ENCODE assay signal across 18 mouse cellular contexts in the genomic region with DNA sequence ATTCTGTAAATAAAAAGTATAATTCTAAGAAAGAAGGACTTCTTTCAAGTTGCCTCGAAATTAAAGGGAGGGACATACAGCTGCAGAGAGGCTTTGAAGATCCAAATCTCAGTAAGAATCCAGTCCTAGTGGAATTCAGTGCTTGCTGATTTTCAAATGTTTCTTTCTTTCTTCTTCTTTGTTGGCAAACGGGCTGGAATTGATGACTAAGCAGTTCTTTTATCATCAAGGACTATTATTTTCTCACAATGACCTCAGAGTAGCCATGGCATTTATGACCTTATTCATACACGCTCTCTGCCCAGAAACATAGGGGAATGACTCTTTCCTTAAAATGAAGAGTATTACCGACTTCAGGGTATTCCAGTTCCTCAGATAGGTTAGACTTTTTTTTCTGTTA.
DNase-seq lines count a peak whose midpoint lies in the region; TF ChIP-seq lines count a peak whose summit lies in the region.
"Had no signal": no experiment of that assay in that cellular context is flagged by ENCODE, and none has a peak within 500 bp of the region (broad histone marks: within the 10 kb centered on the region; RNA-seq: fewer than 3 reads in every experiment).

No protein-coding gene starts in this region.

- WGBS in kidney, adult 2 months, result 74% methylated on average over 4 of the region's 4 CpGs

- no peak for TF ChIP-seq CTCF in embryonic fibroblast, embryonic 13.5 days (IDR thresholded peaks at IDR 0.05; ENCODE audit: borderline replicate concordance, insufficient read depth, low read length)
- TF ChIP-seq CTCF in kidney, adult 2 months (conservative IDR thresholded peaks at IDR 0.05; ENCODE audit: insufficient read depth, insufficient read length, low read depth, low read length), result no peak

- no peak overlapping the region for H3K4me3 ChIP-seq in ES-E14 (ENCODE audit: insufficient read depth in 1 of 2, low read depth in 1 of 2, low read length in 2 of 2, poor library complexity in 1 of 2, severe bottlenecking in 1 of 2)
- H3K4me3 ChIP-seq in embryonic fibroblast, embryonic 13.5 days (ENCODE audit: insufficient read depth, low read length), result no peak overlapping the region
- no peak overlapping the region for H3K4me3 ChIP-seq in kidney, adult 2 months (ENCODE audit: insufficient read depth, low read depth, low read length)
- H3K4me3 ChIP-seq: embryonic facial prominence, embryonic 10.5 days; erythroblast, embryonic 14.5 days; forebrain, embryonic 15.5 days; heart, embryonic 10.5 days; hindbrain, embryonic 12.5 days had no signal

- no peaks in the 10 kb centered on the region for H3K4me1 ChIP-seq in ES-E14 (ENCODE audit: control insufficient read depth in 2 of 2, insufficient read depth in 2 of 2, low read length in 2 of 2, poor library complexity in 1 of 2)
- H3K4me1 ChIP-seq in embryonic fibroblast, embryonic 13.5 days (ENCODE audit: control insufficient read depth, insufficient read depth, low read length), result 0 out of 2 replicates have a peak, but pooled peaks cover 2% of the 10 kb centered on the region
- no peaks in the 10 kb centered on the region for H3K4me1 ChIP-seq in kidney, adult 2 months (ENCODE audit: control insufficient read depth, insufficient read depth, low read length)
- H3K4me1 ChIP-seq: embryonic facial prominence, embryonic 10.5 days; forebrain, embryonic 15.5 days; heart, embryonic 10.5 days; hindbrain, embryonic 12.5 days had no signal

- no peak for TF ChIP-seq POLR2A in embryonic fibroblast, embryonic 13.5 days (IDR thresholded peaks at IDR 0.05; ENCODE audit: low read depth, low read length)
- TF ChIP-seq POLR2A in kidney, adult 2 months (IDR thresholded peaks at IDR 0.05; ENCODE audit: low read depth, low read length), result no peak

- in situ Hi-C loops in ES-E14 (cut with MboI; ENCODE audit: low sequenced_read_pairs in 2 of 2, unreplicated experiment in 2 of 2), result no loop called here

- no peak overlapping the region for H3K9ac ChIP-seq in ES-E14 (ENCODE audit: insufficient read depth, low read depth, low read length, poor library complexity, severe bottlenecking)
- H3K9ac ChIP-seq: forebrain, embryonic 15.5 days; hindbrain, embryonic 12.5 days had no signal

- DNase-seq in adrenal gland, postnatal 10 days, result peak; percentile 9
- DNase-seq in adrenal gland, adult 18-20 months (ENCODE audit: low spot score in 2 of 2), result no peak
- no peak for DNase-seq in ES-E14 (ENCODE audit: low read depth, low spot score)
- no peak for DNase-seq in kidney, adult 2 months
- no peak for DNase-seq in lung, postnatal 14 days
- DNase-seq in lung, postnatal 10 days, result no peak
- DNase-seq: cerebellum, adult 18-20 months; cerebellum, adult 9-11 months; gastrocnemius, postnatal 36 days; heart, adult 18-20 months; heart, postnatal 4 days; kidney, adult 11 months had no signal

- no peak overlapping the region for H3K27ac ChIP-seq in ES-E14 (ENCODE audit: insufficient read depth, low read depth, low read length, poor library complexity, severe bottlenecking)
- peak overlapping the region; percentile 54 for H3K27ac ChIP-seq in embryonic fibroblast, embryonic 13.5 days (ENCODE audit: insufficient read depth, low read length)
- H3K27ac ChIP-seq in kidney, adult 2 months (ENCODE audit: insufficient read depth, low read depth, low read length), result no peak overlapping the region
- H3K27ac ChIP-seq: embryonic facial prominence, embryonic 10.5 days; forebrain, embryonic 15.5 days; heart, embryonic 10.5 days; hindbrain, embryonic 12.5 days had no signal

- H3K36me3 ChIP-seq in ES-E14 (ENCODE audit: control insufficient read depth, insufficient read depth, low read length, poor library complexity, severe bottlenecking), result no peaks in the 10 kb centered on the region
- no peaks in the 10 kb centered on the region for H3K36me3 ChIP-seq in kidney, adult 2 months (ENCODE audit: control insufficient read depth, insufficient read depth, low read length)
- H3K36me3 ChIP-seq: embryonic facial prominence, embryonic 10.5 days; forebrain, embryonic 15.5 days; heart, embryonic 10.5 days; hindbrain, embryonic 12.5 days had no signal

- no peaks in the 10 kb centered on the region for H3K9me3 ChIP-seq in ES-E14 (ENCODE audit: control insufficient read depth, insufficient read depth, low read depth, low read length)
- H3K9me3 ChIP-seq: embryonic facial prominence, embryonic 10.5 days; forebrain, embryonic 15.5 days; heart, embryonic 10.5 days; hindbrain, embryonic 12.5 days had no signal

- H3K27me3 ChIP-seq in kidney, adult 2 months (replicated peaks; ENCODE audit: control insufficient read depth, insufficient read depth, low read length), result no peaks in the 10 kb centered on the region; the same call in 1 of the 2 replicates
- H3K27me3 ChIP-seq: forebrain, embryonic 15.5 days; hindbrain, embryonic 12.5 days had no signal

TF ChIP-seq in ES-E14, 5 proteins besides CTCF, POLR2A, EP300 and RAD21:
- TF ChIP-seq MAFK (IDR thresholded peaks at IDR 0.05; ENCODE audit: insufficient read depth, low read depth, low read length) (peak; percentile 71), HCFC1 (IDR thresholded peaks at IDR 0.05; ENCODE audit: borderline replicate concordance, insufficient read depth, low read length) (no peak)
